Mouse (Mus musculus): ENCODE data around the gene Abcb9. TPM values are rescaled to one million over a fixed set of nuclear protein-coding genes. Genes with fewer than 3 reads are reported as not detected.

Gene Abcb9
- total RNA-seq, 1 experiment = 0.76 TPM

DNA sequence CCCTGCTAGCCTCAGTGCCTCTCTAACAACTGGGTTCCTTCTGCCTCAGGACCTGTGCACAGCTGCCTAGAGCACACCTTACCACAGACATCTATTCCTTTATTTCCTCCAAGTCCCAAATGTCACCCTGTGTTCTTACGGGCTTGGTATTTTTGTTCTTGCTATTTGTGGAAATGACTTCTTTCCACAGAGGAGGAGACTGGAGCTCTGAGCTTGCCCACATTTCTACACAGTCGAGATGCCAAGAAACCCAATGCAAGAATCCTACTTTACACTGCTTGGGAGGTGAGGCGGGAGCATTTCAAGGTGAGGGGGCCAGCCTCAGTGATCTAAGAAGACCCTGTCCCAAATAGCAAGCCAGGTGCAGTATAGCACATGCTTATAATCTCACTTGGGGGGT lies 10.1 kb downstream of the Abcb9 start:
- Histone ChIP-seq H3K9ac (ENCODE audit: insufficient read depth, low read depth, low read length, poor library complexity, severe bottlenecking) (no peak overlapping the region), H3K36me3 (ENCODE audit: control insufficient read depth, insufficient read depth, low read length, poor library complexity, severe bottlenecking) (no peaks in the 10 kb centered on the region), H3K4me3 (ENCODE audit: insufficient read depth in 1 of 2, low read depth in 1 of 2, low read length in 2 of 2, poor library complexity in 1 of 2, severe bottlenecking in 1 of 2) (no peak overlapping the region), H3K4me1 (ENCODE audit: control insufficient read depth in 2 of 2, insufficient read depth in 2 of 2, low read length in 2 of 2, poor library complexity in 1 of 2) (peaks cover 0 to 2% of the 10 kb centered on the region in 2 experiments; a peak in 2 of 4 replicates), H3K9me3 (ENCODE audit: control insufficient read depth, insufficient read depth, low read depth, low read length) (no peaks in the 10 kb centered on the region), H3K27ac (ENCODE audit: insufficient read depth, low read depth, low read length, poor library complexity, severe bottlenecking) (no peak overlapping the region)
- in situ Hi-C loops (cut with MboI; ENCODE audit: low sequenced_read_pairs in 2 of 2, unreplicated experiment in 2 of 2) = no loop called here
- no peak for DNase-seq (ENCODE audit: low read depth, low spot score)
- TF ChIP-seq HCFC1 (IDR thresholded peaks at IDR 0.05; ENCODE audit: borderline replicate concordance, insufficient read depth, low read length) (no peak), CHD2 (IDR thresholded peaks at IDR 0.05; ENCODE audit: low read depth, low read length) (no peak), MAFK (IDR thresholded peaks at IDR 0.05; ENCODE audit: insufficient read depth, low read depth, low read length) (no peak), ZNF384 (IDR thresholded peaks at IDR 0.05; ENCODE audit: low read depth, low read length) (no peak), ZC3H11A (IDR thresholded peaks at IDR 0.05; ENCODE audit: borderline replicate concordance, low read depth, low read length) (no peak)

DNA sequence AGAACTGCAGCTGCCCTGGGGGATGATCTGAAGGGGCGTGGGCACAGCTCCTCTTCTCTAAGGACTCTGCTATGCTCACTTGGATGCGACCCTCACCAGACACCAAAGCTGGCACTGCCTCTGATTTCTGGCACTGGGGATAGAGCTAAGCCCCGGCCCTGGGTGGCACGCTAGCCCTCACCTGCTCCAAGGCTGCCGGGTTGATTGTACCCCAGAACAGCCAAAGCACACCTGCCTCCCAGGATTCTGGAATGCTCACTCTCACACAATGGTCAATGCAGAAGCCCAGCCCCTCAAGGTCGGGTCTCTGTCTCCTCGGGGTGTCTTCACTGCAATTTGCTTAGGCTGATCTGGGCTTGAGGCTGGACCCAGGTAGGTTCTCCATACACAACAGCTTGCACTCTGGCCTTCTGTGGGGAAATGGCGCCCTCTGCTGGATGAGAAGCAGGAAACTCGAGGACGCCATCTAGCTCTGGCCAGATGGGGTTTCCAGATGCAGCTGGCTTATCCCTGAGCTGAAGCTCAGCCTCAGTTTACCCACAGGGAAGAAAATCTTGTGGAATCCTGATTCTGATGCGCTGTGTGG lies 10.9 kb downstream of the Abcb9 start:
- in situ Hi-C loops (cut with MboI; ENCODE audit: low sequenced_read_pairs in 2 of 2, unreplicated experiment in 2 of 2) = loop anchor here in 1 of 2 experiments (5.0 kb wide), 1 partner anchor 82 kb away; no protein-coding TSS in a partner anchor
- H3K36me3 ChIP-seq (ENCODE audit: control insufficient read depth, insufficient read depth, low read length, poor library complexity, severe bottlenecking) = no peaks in the 10 kb centered on the region
- DNase-seq (ENCODE audit: low read depth, low spot score) = peak; percentile 76
- no peak overlapping the region for H3K27ac ChIP-seq (ENCODE audit: insufficient read depth, low read depth, low read length, poor library complexity, severe bottlenecking)
- no peak overlapping the region for H3K4me3 ChIP-seq (ENCODE audit: insufficient read depth in 1 of 2, low read depth in 1 of 2, low read length in 2 of 2, poor library complexity in 1 of 2, severe bottlenecking in 1 of 2)
- TF ChIP-seq ZC3H11A (IDR thresholded peaks at IDR 0.05; ENCODE audit: borderline replicate concordance, low read depth, low read length) = peak; percentile 96
- no peak for TF ChIP-seq MAFK (IDR thresholded peaks at IDR 0.05; ENCODE audit: insufficient read depth, low read depth, low read length)
- TF ChIP-seq CHD2 (IDR thresholded peaks at IDR 0.05; ENCODE audit: low read depth, low read length) = no peak
- H3K9ac ChIP-seq (ENCODE audit: insufficient read depth, low read depth, low read length, poor library complexity, severe bottlenecking) = no peak overlapping the region
- no peaks in the 10 kb centered on the region; a peak in 2 of 4 replicates for H3K4me1 ChIP-seq (ENCODE audit: control insufficient read depth in 2 of 2, insufficient read depth in 2 of 2, low read length in 2 of 2, poor library complexity in 1 of 2)
- no peaks in the 10 kb centered on the region for H3K9me3 ChIP-seq (ENCODE audit: control insufficient read depth, insufficient read depth, low read depth, low read length)

DNA sequence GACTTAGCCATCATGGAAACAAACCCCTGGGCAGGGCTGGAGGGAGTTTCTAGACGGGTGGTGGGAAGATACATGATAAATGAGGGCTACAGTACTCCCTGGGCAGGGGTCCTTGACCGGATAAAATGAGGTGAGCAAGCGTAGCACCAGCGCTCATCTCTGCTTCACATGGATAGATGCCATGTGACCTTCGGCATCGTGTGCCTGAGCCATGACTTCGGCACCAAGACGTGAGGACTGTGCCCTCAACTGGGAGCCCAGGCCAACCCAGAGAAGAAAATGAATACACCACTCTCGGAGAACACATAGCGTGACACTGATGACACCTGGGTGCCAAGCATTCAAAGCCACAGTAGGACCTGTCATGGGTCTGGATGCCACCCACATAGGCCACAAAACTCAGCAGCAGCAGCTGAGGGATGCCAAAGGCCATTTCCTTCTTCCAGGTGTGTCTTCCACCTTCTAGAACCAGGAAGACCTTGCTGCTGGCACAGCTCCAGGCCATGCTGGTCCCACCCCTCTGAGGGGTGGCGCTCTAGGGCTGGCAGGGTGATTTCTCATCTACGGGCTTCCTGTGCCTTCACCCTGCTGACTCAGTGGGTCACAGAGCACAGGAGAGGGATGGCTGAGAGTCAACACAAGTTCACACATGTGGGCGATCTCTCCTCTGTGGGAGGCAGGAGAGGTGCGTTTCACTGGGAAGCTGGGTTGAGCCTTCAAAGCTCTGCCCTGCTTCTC lies 11.6 kb downstream of the Abcb9 start:
- no peak for DNase-seq (ENCODE audit: low read depth, low spot score)
- Histone ChIP-seq H3K4me3 (ENCODE audit: insufficient read depth in 1 of 2, low read depth in 1 of 2, low read length in 2 of 2, poor library complexity in 1 of 2, severe bottlenecking in 1 of 2) (no peak overlapping the region), H3K27ac (ENCODE audit: insufficient read depth, low read depth, low read length, poor library complexity, severe bottlenecking) (no peak overlapping the region), H3K36me3 (ENCODE audit: control insufficient read depth, insufficient read depth, low read length, poor library complexity, severe bottlenecking) (no peaks in the 10 kb centered on the region), H3K9me3 (ENCODE audit: control insufficient read depth, insufficient read depth, low read depth, low read length) (no peaks in the 10 kb centered on the region), H3K9ac (ENCODE audit: insufficient read depth, low read depth, low read length, poor library complexity, severe bottlenecking) (no peak overlapping the region), H3K4me1 (ENCODE audit: control insufficient read depth in 2 of 2, insufficient read depth in 2 of 2, low read length in 2 of 2, poor library complexity in 1 of 2) (no peaks in the 10 kb centered on the region)
- in situ Hi-C loops (cut with MboI; ENCODE audit: low sequenced_read_pairs in 2 of 2, unreplicated experiment in 2 of 2) = loop anchor here in 1 of 2 experiments (5.0 kb wide), 1 partner anchor 82 kb away; no protein-coding TSS in a partner anchor
- TF ChIP-seq ZC3H11A (IDR thresholded peaks at IDR 0.05; ENCODE audit: borderline replicate concordance, low read depth, low read length) (no peak), CHD2 (IDR thresholded peaks at IDR 0.05; ENCODE audit: low read depth, low read length) (no peak), MAFK (IDR thresholded peaks at IDR 0.05; ENCODE audit: insufficient read depth, low read depth, low read length) (no peak), ZNF384 (IDR thresholded peaks at IDR 0.05; ENCODE audit: low read depth, low read length) (no peak), HCFC1 (IDR thresholded peaks at IDR 0.05; ENCODE audit: borderline replicate concordance, insufficient read depth, low read length) (no peak)

DNA sequence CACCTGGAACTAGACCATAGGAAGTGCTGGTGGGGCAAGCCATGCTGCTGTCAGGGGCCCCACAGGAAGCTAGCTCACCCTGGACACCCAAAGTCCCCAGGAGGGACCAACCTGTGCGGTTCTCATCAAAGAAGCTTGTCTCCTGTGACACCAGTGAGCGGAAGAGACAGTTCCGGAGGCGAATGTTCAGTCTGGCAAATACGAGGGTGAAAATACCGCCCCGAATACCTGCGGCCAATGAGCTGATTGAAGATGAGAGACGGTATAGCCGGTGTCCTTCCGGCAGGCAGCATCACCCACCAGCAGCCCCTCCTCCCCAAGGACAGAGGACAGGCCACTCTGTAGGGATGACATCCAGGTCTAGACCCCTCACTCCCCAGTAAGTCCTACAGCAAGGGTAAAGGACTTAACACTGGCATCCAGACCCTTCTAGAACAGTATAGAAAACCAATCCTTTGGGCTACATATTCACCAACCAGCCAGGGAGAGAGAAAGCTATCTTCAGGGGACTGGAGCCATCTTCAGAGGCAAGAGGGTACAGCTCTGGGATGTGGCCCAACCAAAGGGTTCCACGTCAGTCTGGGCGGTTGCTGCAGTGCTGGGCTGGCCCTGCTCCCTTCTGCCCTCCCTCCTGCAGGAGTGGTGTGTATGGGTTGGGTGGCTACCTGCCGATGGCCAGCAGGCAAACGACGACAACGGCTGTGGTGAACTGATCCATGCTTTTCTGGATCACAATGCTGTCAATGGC lies 12.5 kb downstream of the Abcb9 start:
- Histone ChIP-seq H3K9me3 (ENCODE audit: control insufficient read depth, insufficient read depth, low read depth, low read length) (no peaks in the 10 kb centered on the region), H3K4me3 (ENCODE audit: insufficient read depth in 1 of 2, low read depth in 1 of 2, low read length in 2 of 2, poor library complexity in 1 of 2, severe bottlenecking in 1 of 2) (no peak overlapping the region), H3K4me1 (ENCODE audit: control insufficient read depth in 2 of 2, insufficient read depth in 2 of 2, low read length in 2 of 2, poor library complexity in 1 of 2) (no peaks in the 10 kb centered on the region), H3K27ac (ENCODE audit: insufficient read depth, low read depth, low read length, poor library complexity, severe bottlenecking) (no peak overlapping the region), H3K36me3 (ENCODE audit: control insufficient read depth, insufficient read depth, low read length, poor library complexity, severe bottlenecking) (no peaks in the 10 kb centered on the region), H3K9ac (ENCODE audit: insufficient read depth, low read depth, low read length, poor library complexity, severe bottlenecking) (no peak overlapping the region)
- in situ Hi-C loops (cut with MboI; ENCODE audit: low sequenced_read_pairs in 2 of 2, unreplicated experiment in 2 of 2) = loop anchor here in 1 of 2 experiments (5.0 kb wide), 1 partner anchor 81 kb away; no protein-coding TSS in a partner anchor
- no peak for TF ChIP-seq HCFC1 (IDR thresholded peaks at IDR 0.05; ENCODE audit: borderline replicate concordance, insufficient read depth, low read length)
- no peak for TF ChIP-seq CHD2 (IDR thresholded peaks at IDR 0.05; ENCODE audit: low read depth, low read length)
- no peak for TF ChIP-seq MAFK (IDR thresholded peaks at IDR 0.05; ENCODE audit: insufficient read depth, low read depth, low read length)
- TF ChIP-seq ZC3H11A (IDR thresholded peaks at IDR 0.05; ENCODE audit: borderline replicate concordance, low read depth, low read length) = no peak
- TF ChIP-seq ZNF384 (IDR thresholded peaks at IDR 0.05; ENCODE audit: low read depth, low read length) = no peak
- no peak for DNase-seq (ENCODE audit: low read depth, low spot score)
